ENCODE assay signal across 18 mouse cellular contexts in the genomic region with DNA sequence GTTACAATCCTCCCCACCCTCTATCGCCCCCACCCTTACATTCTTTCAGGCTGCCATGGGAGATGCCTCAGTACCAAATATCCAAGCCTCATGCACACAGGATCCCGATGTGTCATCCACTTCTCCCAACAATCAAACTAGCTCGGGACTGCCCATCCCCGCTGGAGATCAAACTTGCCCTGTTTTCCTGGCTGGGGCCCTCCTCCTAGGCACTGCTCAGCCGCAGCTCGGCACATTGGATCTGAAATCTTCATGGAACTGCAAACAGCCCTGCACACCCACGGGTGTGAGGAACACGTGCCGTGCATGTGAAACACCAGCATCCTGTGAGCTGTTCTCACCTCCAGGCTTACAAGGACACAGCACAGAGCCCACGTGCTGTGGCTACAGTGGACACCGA. TPM values are rescaled to one million over a fixed set of nuclear protein-coding genes. Genes with fewer than 3 reads are reported as not detected.
DNase-seq lines count a peak whose midpoint lies in the region; ATAC-seq lines count a peak whose summit lies in the region.
"Had no signal": no experiment of that assay in that cellular context is flagged by ENCODE, and none has a peak within 500 bp of the region (broad histone marks: within the 10 kb centered on the region; RNA-seq: fewer than 3 reads in every experiment).

No protein-coding gene starts in this region.

- H3K27me3 ChIP-seq in midbrain, embryonic 10.5 days (ENCODE audit: low read depth, poor library complexity, severe bottlenecking): peaks cover 32% of the 10 kb centered on the region
- no peaks in the 10 kb centered on the region for H3K27me3 ChIP-seq in midbrain, embryonic 16.5 days (ENCODE audit: control insufficient read depth, insufficient read depth, low read depth, low read length)

- 66% methylated on average over 11 of the region's 11 CpGs for WGBS in midbrain, embryonic 10.5 days
- 49% methylated on average over 11 of the region's 11 CpGs for whole genome bisulfite sequencing in midbrain, embryonic 16.5 days

- H3K4me1 ChIP-seq in midbrain, embryonic 10.5 days: peaks cover 31% of the 10 kb centered on the region
- peaks cover 3% of the 10 kb centered on the region; the same call in 1 of the 2 replicates for H3K4me1 ChIP-seq in midbrain, embryonic 16.5 days (ENCODE audit: control insufficient read depth, insufficient read depth, low read length)

- no peaks in the 10 kb centered on the region for H3K9me3 ChIP-seq in midbrain, embryonic 10.5 days (replicated peaks)
- H3K9me3 ChIP-seq in midbrain, embryonic 16.5 days (replicated peaks; ENCODE audit: control insufficient read depth, low read length, poor library complexity, severe bottlenecking): no peaks in the 10 kb centered on the region
- H3K9me3 ChIP-seq: embryonic facial prominence, embryonic 12.5 days; limb, embryonic 10.5 days had no signal

- no peaks in the 10 kb centered on the region for H3K36me3 ChIP-seq in midbrain, embryonic 10.5 days
- no peaks in the 10 kb centered on the region for H3K36me3 ChIP-seq in midbrain, embryonic 16.5 days (ENCODE audit: control insufficient read depth, insufficient read depth, low read length)
- H3K36me3 ChIP-seq: embryonic facial prominence, embryonic 12.5 days; limb, embryonic 10.5 days had no signal

- no peak overlapping the region for H3K9ac ChIP-seq in midbrain, embryonic 16.5 days (ENCODE audit: low read depth, low read length)
- H3K9ac ChIP-seq: embryonic facial prominence, embryonic 12.5 days; lung, embryonic 14.5 days had no signal

- H3K4me3 ChIP-seq in midbrain, embryonic 10.5 days: no peak overlapping the region
- no peak overlapping the region for H3K4me3 ChIP-seq in midbrain, embryonic 16.5 days (ENCODE audit: low read depth, low read length)
- H3K4me3 ChIP-seq: embryonic facial prominence, embryonic 12.5 days; limb, embryonic 10.5 days had no signal

- ATAC-seq in midbrain, embryonic 16.5 days: no peak

- H3K27ac ChIP-seq in midbrain, embryonic 10.5 days (replicated peaks): 0 out of 2 replicates have a peak overlapping the region, but pooled peaks have one; percentile 13
- H3K27ac ChIP-seq in midbrain, embryonic 16.5 days (ENCODE audit: low read length): no peak overlapping the region
- H3K27ac ChIP-seq: embryonic facial prominence, embryonic 12.5 days; limb, embryonic 10.5 days had no signal

- H3K4me2 ChIP-seq in midbrain, embryonic 16.5 days (ENCODE audit: low read length): no peak overlapping the region
- H3K4me2 ChIP-seq: embryonic facial prominence, embryonic 12.5 days; liver, embryonic 11.5 days; lung, embryonic 14.5 days had no signal

- DNase-seq in cerebellum, adult 9-11 months: peak; percentile 25
- no peak for DNase-seq in cerebellum, adult 18-20 months
- no peak for DNase-seq in midbrain, embryonic 10.5 days (ENCODE audit: low spot score)
- DNase-seq in left cerebral cortex, adult 9 months (ENCODE audit: low spot score in 2 of 2): peak; percentile 65 to 84
- peak; percentile 80 for DNase-seq in right cerebral cortex, postnatal 25 days
- no peak for DNase-seq in thymus, adult 18-20 months
- no peak for DNase-seq in urinary bladder, adult 18-20 months (ENCODE audit: low spot score in 2 of 2)
- DNase-seq: gastrocnemius, postnatal 14 days; heart, postnatal 10 days; kidney, adult 2 months; kidney, postnatal 14 days; lung, embryonic 14.5 days had no signal

RNA-seq across cellular contexts. Expression of a gene that starts 43.9 kb away (rescaled TPM):
- polyA plus RNA-seq in midbrain, embryonic 10.5 days (2016; fragmentation: Nextera tagmentation; extraction: Ambion mirVana): not detected in 2 replicates
- polyA plus RNA-seq in midbrain, embryonic 16.5 days (2015; fragmentation: Nextera tagmentation; extraction: Ambion mirVana): 0.14 TPM in 1 of 2 replicates, not detected in the other
- polyA plus RNA-seq: embryonic facial prominence, embryonic 12.5 days; forebrain, embryonic 16.5 days; kidney, adult 2 months; limb, embryonic 10.5 days; liver, embryonic 11.5 days; lung, embryonic 14.5 days; midbrain, postnatal 0 days had no signal

RNA-seq across cellular contexts. Expression of a gene that starts 46.3 kb away (rescaled TPM):
- polyA plus RNA-seq in midbrain, embryonic 10.5 days (2016; fragmentation: Nextera tagmentation; extraction: Ambion mirVana): 1.8 and 2.2 TPM in 2 replicates
- polyA plus RNA-seq in midbrain, embryonic 16.5 days (2015; fragmentation: Nextera tagmentation; extraction: Ambion mirVana): 26.6 and 29.7 TPM in 2 replicates

Comparison
In these comparisons a context has a peak if more than half of its experiments do, and no peak if none do; other contexts are left out.
1. DNase-seq: peak in cerebellum, adult 9-11 months (single experiment), left cerebral cortex, adult 9 months (2 of 2) and right cerebral cortex, postnatal 25 days (single experiment); none in cerebellum, adult 18-20 months (0 of 2), midbrain, embryonic 10.5 days (single experiment), thymus, adult 18-20 months (0 of 2) and urinary bladder, adult 18-20 months (0 of 2).